Comparison of ENCODE assay signal across 7 mouse cellular contexts in genomic region chr8:124948733-124949111, GRCm38 (mm10). TPM values are rescaled to one million over a fixed set of nuclear protein-coding genes. Genes with fewer than 3 reads are reported as not detected.
DNase-seq lines count a peak whose midpoint lies in the region; ATAC-seq lines count a peak whose summit lies in the region.

No protein-coding gene starts in this region.

- H3K9me3 ChIP-seq in forebrain, embryonic 13.5 days (replicated peaks) = no peaks in the 10 kb centered on the region
- H3K9me3 ChIP-seq in limb, embryonic 13.5 days = no peaks in the 10 kb centered on the region
- H3K9me3 ChIP-seq in neural tube, embryonic 12.5 days = no peaks in the 10 kb centered on the region

- H3K4me3 ChIP-seq in forebrain, embryonic 13.5 days = peak overlapping the region; percentile 96
- H3K4me3 ChIP-seq in limb, embryonic 13.5 days = peak overlapping the region; percentile 92
- peak overlapping the region; percentile 91 for H3K4me3 ChIP-seq in neural tube, embryonic 12.5 days

- H3K9ac ChIP-seq in forebrain, embryonic 13.5 days = peak overlapping the region; percentile 99
- peak overlapping the region; percentile 94 for H3K9ac ChIP-seq in limb, embryonic 13.5 days
- H3K9ac ChIP-seq in neural tube, embryonic 12.5 days = peak overlapping the region; percentile 96

- H3K27ac ChIP-seq in forebrain, embryonic 13.5 days = peak overlapping the region; percentile 97
- peak overlapping the region; percentile 93 for H3K27ac ChIP-seq in limb, embryonic 13.5 days
- peak overlapping the region; percentile 97 for H3K27ac ChIP-seq in neural tube, embryonic 12.5 days

- peak; percentile 25 for ATAC-seq in forebrain, embryonic 13.5 days
- ATAC-seq in limb, embryonic 13.5 days (ENCODE audit: low FRiP score, low read depth) = peak; percentile 17; the same call in 1 of the 2 replicates
- peak; percentile 8; the same call in 1 of the 2 replicates for ATAC-seq in neural tube, embryonic 12.5 days (ENCODE audit: low FRiP score, low read depth)

- WGBS in forebrain, embryonic 13.5 days = under 1% methylated on average over 48 of the region's 62 CpGs
- WGBS in limb, embryonic 13.5 days = under 1% methylated on average over 38 of the region's 62 CpGs
- WGBS in neural tube, embryonic 12.5 days = under 1% methylated on average over 60 of the region's 62 CpGs

- H3K27me3 ChIP-seq in forebrain, embryonic 13.5 days = no peaks in the 10 kb centered on the region
- no peaks in the 10 kb centered on the region for H3K27me3 ChIP-seq in limb, embryonic 13.5 days
- H3K27me3 ChIP-seq in neural tube, embryonic 12.5 days (replicated peaks) = no peaks in the 10 kb centered on the region

- H3K4me2 ChIP-seq in forebrain, embryonic 13.5 days = peak overlapping the region; percentile 88
- H3K4me2 ChIP-seq in limb, embryonic 13.5 days (replicated peaks) = peak overlapping the region; percentile 92
- H3K4me2 ChIP-seq in neural tube, embryonic 12.5 days (replicated peaks) = peak overlapping the region; percentile 85

- H3K4me1 ChIP-seq in forebrain, embryonic 13.5 days = peaks cover 49% of the 10 kb centered on the region
- H3K4me1 ChIP-seq in limb, embryonic 13.5 days = peaks cover 39% of the 10 kb centered on the region
- peaks cover 47% of the 10 kb centered on the region for H3K4me1 ChIP-seq in neural tube, embryonic 12.5 days

- H3K36me3 ChIP-seq in forebrain, embryonic 13.5 days (ENCODE audit: poor library complexity, severe bottlenecking) = peaks cover 4% of the 10 kb centered on the region; the same call in 1 of the 2 replicates
- peaks cover 3% of the 10 kb centered on the region; the same call in 1 of the 2 replicates for H3K36me3 ChIP-seq in limb, embryonic 13.5 days
- H3K36me3 ChIP-seq in neural tube, embryonic 12.5 days = peaks cover 3% of the 10 kb centered on the region; the same call in 1 of the 2 replicates

- DNase-seq in right cerebral cortex, adult 18-20 months = peak; percentile 23
- DNase-seq in right cerebral cortex, postnatal 36 days (ENCODE audit: low spot score in 2 of 2) = no peak
- DNase-seq in brain, adult 2 months (ENCODE audit: low read depth, low spot score) = peak; percentile 67
- no peak for DNase-seq in embryo, embryonic 9.5 days (ENCODE audit: extremely low spot score)

RNA-seq across cellular contexts. Expression of gene Egln1, which starts 0.4 kb away (rescaled TPM):
- 18.0 and 18.7 TPM in 2 replicates for polyA plus RNA-seq in forebrain, embryonic 13.5 days (2015; fragmentation: Nextera tagmentation; extraction: Ambion mirVana)
- 11.9 and 13.5 TPM in 2 replicates for polyA plus RNA-seq in limb, embryonic 13.5 days (2015; fragmentation: Nextera tagmentation; extraction: Ambion mirVana)
- 17.4 and 18.2 TPM in 2 replicates for polyA plus RNA-seq in neural tube, embryonic 12.5 days (2016; fragmentation: Nextera tagmentation; extraction: Ambion mirVana)

RNA-seq across cellular contexts. Expression of gene Sprtn, which starts 51.0 kb away (rescaled TPM):
- polyA plus RNA-seq in forebrain, embryonic 13.5 days (2015; fragmentation: Nextera tagmentation; extraction: Ambion mirVana) = 9.6 and 9.8 TPM in 2 replicates
- polyA plus RNA-seq in limb, embryonic 13.5 days (2015; fragmentation: Nextera tagmentation; extraction: Ambion mirVana) = 9.1 and 9.3 TPM in 2 replicates
- polyA plus RNA-seq in neural tube, embryonic 12.5 days (2016; fragmentation: Nextera tagmentation; extraction: Ambion mirVana) = 12.6 and 15.1 TPM in 2 replicates

RNA-seq across cellular contexts. Expression of gene Exoc8, which starts 51.2 kb away (rescaled TPM):
- 10.3 and 11.1 TPM in 2 replicates for polyA plus RNA-seq in forebrain, embryonic 13.5 days (2015; fragmentation: Nextera tagmentation; extraction: Ambion mirVana)
- 8.4 and 8.5 TPM in 2 replicates for polyA plus RNA-seq in limb, embryonic 13.5 days (2015; fragmentation: Nextera tagmentation; extraction: Ambion mirVana)
- 15.4 and 17.3 TPM in 2 replicates for polyA plus RNA-seq in neural tube, embryonic 12.5 days (2016; fragmentation: Nextera tagmentation; extraction: Ambion mirVana)

Comparison
In these comparisons a context has a peak if more than half of its experiments do, and no peak if none do; other contexts are left out.
1. DNase-seq: peak in right cerebral cortex, adult 18-20 months (single experiment) and brain, adult 2 months (single experiment); none in right cerebral cortex, postnatal 36 days (0 of 2) and embryo, embryonic 9.5 days (single experiment).
2. Peak in every context shown above with its lines, with median percentiles within 50 percentile points of each other: ATAC-seq, H3K27ac ChIP-seq, H3K4me2 ChIP-seq, H3K4me3 ChIP-seq and H3K9ac ChIP-seq.